Mouse (Mus musculus): ENCODE data around the gene Mex3a. TPM values are rescaled to one million over a fixed set of nuclear protein-coding genes. Genes with fewer than 3 reads are reported as not detected.
A peak's percentile ranks its signal among the peaks of the same experiment; 100 is the strongest.

The Mex3a gene
- polyA plus RNA-seq, 1 experiment from 2014 or later: 21.5 TPM

DNA sequence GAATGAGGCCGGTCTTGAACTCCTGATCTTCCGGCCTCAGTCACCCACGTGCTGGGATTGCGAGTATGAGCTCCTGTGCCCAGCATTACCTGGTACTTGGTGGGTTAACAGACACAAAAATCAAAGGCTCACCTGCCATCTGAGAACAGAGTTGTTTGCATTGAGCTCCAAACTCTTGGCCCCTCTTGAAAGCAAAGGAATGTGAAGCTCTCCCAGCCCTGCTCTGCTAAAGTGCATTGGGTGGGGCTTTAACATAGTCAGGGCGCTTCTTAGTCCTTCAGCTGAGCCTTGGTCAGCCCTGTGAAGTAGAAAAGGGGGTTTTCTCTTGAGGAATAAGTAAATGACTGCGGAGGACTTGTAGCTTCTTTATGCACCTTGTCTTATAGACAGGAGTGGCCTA lies 53.6 kb downstream of the Mex3a start:
- H3K4me1 ChIP-seq (ENCODE audit: control insufficient read depth, insufficient read depth, low read length): peaks cover 5% of the 10 kb centered on the region; the same call in 1 of the 2 replicates
- H3K9ac ChIP-seq (ENCODE audit: low read depth, low read length): no peak overlapping the region
- no peak overlapping the region for H3K4me3 ChIP-seq (ENCODE audit: low read depth, low read length)
- no peak overlapping the region for H3K4me2 ChIP-seq (ENCODE audit: low read depth, low read length)
- peaks cover 73% of the 10 kb centered on the region for H3K36me3 ChIP-seq (ENCODE audit: control insufficient read depth, insufficient read depth, low read length)
- no peaks in the 10 kb centered on the region for H3K27me3 ChIP-seq (replicated peaks; ENCODE audit: control insufficient read depth, insufficient read depth, low read length)
- WGBS: 90% methylated on average over 6 of the region's 6 CpGs
- ATAC-seq (ENCODE audit: low read depth) (no peak), DNase-seq (ENCODE audit: low spot score) (no peak)
- no peaks in the 10 kb centered on the region for H3K9me3 ChIP-seq (ENCODE audit: control insufficient read depth, low read length)
- H3K27ac ChIP-seq (replicated peaks; ENCODE audit: low read depth, low read length): no peak overlapping the region

DNA sequence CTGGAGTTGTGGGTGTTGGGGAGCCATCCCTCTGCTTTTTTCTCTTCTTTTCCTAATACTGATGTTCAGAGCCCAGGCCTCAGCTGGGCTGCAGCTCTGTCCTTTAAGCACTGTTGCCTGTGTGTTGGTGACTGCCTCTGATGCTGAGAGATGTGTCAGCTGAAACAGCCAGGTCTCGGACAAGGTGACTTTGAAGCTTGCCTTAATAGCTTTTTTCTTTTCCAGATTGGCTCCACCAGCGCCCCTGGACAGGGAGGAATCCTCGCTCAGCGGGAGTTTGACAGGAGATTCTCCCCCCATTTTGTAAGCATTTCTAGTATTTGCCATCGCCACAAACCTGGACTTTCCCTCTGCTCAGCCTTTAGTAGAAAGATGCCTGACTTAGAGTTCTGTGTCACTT lies 54.4 kb downstream of the Mex3a start:
- Histone ChIP-seq H3K27me3 (replicated peaks; ENCODE audit: control insufficient read depth, insufficient read depth, low read length) (no peaks in the 10 kb centered on the region), H3K27ac (replicated peaks; ENCODE audit: low read depth, low read length) (no peak overlapping the region), H3K9me3 (ENCODE audit: control insufficient read depth, low read length) (no peaks in the 10 kb centered on the region), H3K36me3 (ENCODE audit: control insufficient read depth, insufficient read depth, low read length) (peaks cover 65% of the 10 kb centered on the region), H3K4me3 (ENCODE audit: low read depth, low read length) (no peak overlapping the region), H3K4me1 (ENCODE audit: control insufficient read depth, insufficient read depth, low read length) (peaks cover 7% of the 10 kb centered on the region; the same call in 1 of the 2 replicates), H3K9ac (ENCODE audit: low read depth, low read length) (no peak overlapping the region), H3K4me2 (ENCODE audit: low read depth, low read length) (no peak overlapping the region)
- WGBS: 92% methylated on average over 5 of the region's 5 CpGs
- ATAC-seq (ENCODE audit: low read depth) (no peak), DNase-seq (ENCODE audit: low spot score) (no peak)

DNA sequence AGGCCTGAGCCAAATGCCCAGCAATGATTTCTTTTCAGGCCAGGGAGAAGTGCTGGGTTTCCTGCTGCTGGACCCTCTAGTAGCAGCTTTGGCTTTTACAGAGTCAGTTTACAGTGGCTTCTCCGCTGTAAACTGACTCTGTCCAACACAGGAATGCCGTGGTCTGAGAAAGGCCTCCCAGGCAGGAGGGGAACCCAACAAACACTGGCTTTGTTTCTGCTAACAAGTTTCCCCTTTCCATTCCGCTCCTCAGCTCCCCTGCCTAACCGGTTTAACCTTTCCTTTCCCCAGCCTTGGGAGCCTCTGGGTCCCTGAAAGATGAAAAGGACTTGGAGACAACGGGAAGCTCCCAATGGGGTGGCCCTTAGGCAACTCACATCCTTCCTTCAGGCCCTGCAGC lies 58.1 kb downstream of the Mex3a start:
- 2% methylated on average over 5 of the region's 5 CpGs for WGBS
- peak; percentile 61 for DNase-seq (ENCODE audit: low spot score)

More for the DNA sequence above, 58.1 kb downstream of the Mex3a start:
- Histone ChIP-seq H3K27me3 (replicated peaks; ENCODE audit: control insufficient read depth, insufficient read depth, low read length) (no peaks in the 10 kb centered on the region), H3K4me2 (ENCODE audit: low read depth, low read length) (0 out of 2 replicates have a peak overlapping the region, but pooled peaks have one; percentile 4), H3K36me3 (ENCODE audit: control insufficient read depth, insufficient read depth, low read length) (peaks cover 37% of the 10 kb centered on the region), H3K4me3 (ENCODE audit: low read depth, low read length) (no peak overlapping the region), H3K9ac (ENCODE audit: low read depth, low read length) (no peak overlapping the region), H3K9me3 (ENCODE audit: control insufficient read depth, low read length) (no peaks in the 10 kb centered on the region), H3K4me1 (ENCODE audit: control insufficient read depth, insufficient read depth, low read length) (peaks cover 7% of the 10 kb centered on the region; the same call in 1 of the 2 replicates), H3K27ac (replicated peaks; ENCODE audit: low read depth, low read length) (peak overlapping the region; percentile 61; the same call in 1 of the 2 replicates)
- peak; percentile 47; the same call in 1 of the 2 replicates for ATAC-seq (ENCODE audit: low read depth)

MicroRNAs encoded within 50 kb of the gene (microRNA counts, 519-probe panel; counts per million panel counts)
- 19.3 counts per million for microRNA mmu-miR-1905

Small RNA genes within 50 kb of the gene (microRNA-seq; reads per million reads assigned to microRNA genes)
- gene Mir1905 (ENCODE audit: borderline number of aligned reads): not detected

Other genes starting within 250 kb of the Mex3a start
- not detected in 2 replicates for gene Gm38392, start 245.2 kb upstream of the Mex3a start, polyA plus RNA-seq (2014; fragmentation: Nextera tagmentation; extraction: Ambion mirVana)
- 9.8 and 11.1 TPM in 2 replicates for gene Tsacc, start 235.4 kb upstream of the Mex3a start, polyA plus RNA-seq (2014; fragmentation: Nextera tagmentation; extraction: Ambion mirVana)
- 492 and 493 TPM in 2 replicates for gene Cct3, start 235.3 kb upstream of the Mex3a start, polyA plus RNA-seq (2014; fragmentation: Nextera tagmentation; extraction: Ambion mirVana)
- gene Glmp, start 207.4 kb upstream of the Mex3a start, polyA plus RNA-seq (2014; fragmentation: Nextera tagmentation; extraction: Ambion mirVana): 127 and 131 TPM in 2 replicates
- 9.9 and 12.7 TPM in 2 replicates for gene Tmem79, start 196.2 kb upstream of the Mex3a start, polyA plus RNA-seq (2014; fragmentation: Nextera tagmentation; extraction: Ambion mirVana)
- 31.3 and 33.6 TPM in 2 replicates for gene Smg5, start 196.1 kb upstream of the Mex3a start, polyA plus RNA-seq (2014; fragmentation: Nextera tagmentation; extraction: Ambion mirVana)
- gene Paqr6, start 167.8 kb upstream of the Mex3a start, polyA plus RNA-seq (2014; fragmentation: Nextera tagmentation; extraction: Ambion mirVana): 7.3 and 9.2 TPM in 2 replicates
- gene Bglap3, start 159.7 kb upstream of the Mex3a start, polyA plus RNA-seq (2014; fragmentation: Nextera tagmentation; extraction: Ambion mirVana): 1.5 and 4.6 TPM in 2 replicates
- 6.5 and 27.0 TPM in 2 replicates for gene Bglap2, start 153.7 kb upstream of the Mex3a start, polyA plus RNA-seq (2014; fragmentation: Nextera tagmentation; extraction: Ambion mirVana)
- gene Bglap, start 147.9 kb upstream of the Mex3a start, polyA plus RNA-seq (2014; fragmentation: Nextera tagmentation; extraction: Ambion mirVana): 7.9 and 33.0 TPM in 2 replicates
- 87.0 and 99.7 TPM in 2 replicates for gene Pmf1, start 122.1 kb upstream of the Mex3a start, polyA plus RNA-seq (2014; fragmentation: Nextera tagmentation; extraction: Ambion mirVana)
- gene Slc25a44, start 107.3 kb upstream of the Mex3a start, polyA plus RNA-seq (2014; fragmentation: Nextera tagmentation; extraction: Ambion mirVana): 18.1 and 21.4 TPM in 2 replicates
- 9.5 and 10.1 TPM in 2 replicates for gene Sema4a, start 71.2 kb upstream of the Mex3a start, polyA plus RNA-seq (2014; fragmentation: Nextera tagmentation; extraction: Ambion mirVana)
- gene Lmna, start 22.4 kb upstream of the Mex3a start, polyA plus RNA-seq (2014; fragmentation: Nextera tagmentation; extraction: Ambion mirVana): 426 and 482 TPM in 2 replicates
- gene Rab25, start 15.9 kb downstream of the Mex3a start, polyA plus RNA-seq (2014; fragmentation: Nextera tagmentation; extraction: Ambion mirVana): 33.8 and 38.0 TPM in 2 replicates
- 97.9 and 107 TPM in 2 replicates for gene Lamtor2, start 20.7 kb downstream of the Mex3a start, polyA plus RNA-seq (2014; fragmentation: Nextera tagmentation; extraction: Ambion mirVana)
- gene Ubqln4, start 21.4 kb downstream of the Mex3a start, polyA plus RNA-seq (2014; fragmentation: Nextera tagmentation; extraction: Ambion mirVana): 46.3 and 50.0 TPM in 2 replicates
- 289 and 337 TPM in 2 replicates for gene Ssr2, start 43.5 kb downstream of the Mex3a start, polyA plus RNA-seq (2014; fragmentation: Nextera tagmentation; extraction: Ambion mirVana)
- gene Arhgef2, start 73.6 kb downstream of the Mex3a start, polyA plus RNA-seq (2014; fragmentation: Nextera tagmentation; extraction: Ambion mirVana): 88.0 and 88.7 TPM in 2 replicates
- 0.18 TPM in 1 of 2 replicates, not detected in the other for gene Rxfp4, start 120.7 kb downstream of the Mex3a start, polyA plus RNA-seq (2014; fragmentation: Nextera tagmentation; extraction: Ambion mirVana)
- gene Khdc4, start 153.4 kb downstream of the Mex3a start, polyA plus RNA-seq (2014; fragmentation: Nextera tagmentation; extraction: Ambion mirVana): 66.4 and 70.3 TPM in 2 replicates
- 60.9 and 62.9 TPM in 2 replicates for gene Rit1, start 184.4 kb downstream of the Mex3a start, polyA plus RNA-seq (2014; fragmentation: Nextera tagmentation; extraction: Ambion mirVana)
- gene Syt11, start 242.8 kb downstream of the Mex3a start, polyA plus RNA-seq (2014; fragmentation: Nextera tagmentation; extraction: Ambion mirVana): 25.8 and 30.9 TPM in 2 replicates